Mouse (Mus musculus) CH12.LX (cell line): ENCODE results near the gene Cox19.

Experiments used
- BHLHE40 ChIP-seq: IDR thresholded peaks from 2 replicates; pipeline ENCODE4 v1.6.1; 2011; ENCODE audit warnings: mild to moderate bottlenecking, low read depth, low read length, improper control_type of control experiment
- CTCF ChIP-seq, 2 experiments: IDR thresholded peaks in 1 of 2; conservative IDR thresholded peaks in 1 of 2; 2 replicates each; pipeline ENCODE4 v1.5.1; 2011 to 2012; ENCODE audit warnings: low read depth in 2 of 2, low read length in 2 of 2, improper control_type of control experiment in 1 of 2, inconsistent platforms in 1 of 2, mild to moderate bottlenecking in 1 of 2, moderate library complexity in 1 of 2
- GABPA ChIP-seq: IDR thresholded peaks from 2 replicates; pipeline ENCODE4 v1.6.1; 2012; ENCODE audit warnings: low read depth, low read length, improper control_type of control experiment, inconsistent platforms; ENCODE audit not compliant: insufficient replicate concordance
- JUND ChIP-seq: conservative IDR thresholded peaks from 2 replicates; pipeline ENCODE4 v1.6.1; 2011; ENCODE audit warnings: low read depth, low read length, improper control_type of control experiment
- MAFK ChIP-seq: IDR thresholded peaks from 2 replicates; pipeline ENCODE4 v1.6.1; 2011; ENCODE audit warnings: low read length, improper control_type of control experiment; ENCODE audit not compliant: insufficient replicate concordance
- MAX ChIP-seq: IDR thresholded peaks from 2 replicates; pipeline ENCODE4 v1.6.1; 2011; ENCODE audit warnings: low read length, improper control_type of control experiment
- MAZ ChIP-seq: IDR thresholded peaks from 2 replicates; pipeline ENCODE4 v1.6.1; 2012; ENCODE audit warnings: low read depth, mild to moderate bottlenecking, inconsistent platforms, low read length, improper control_type of control experiment, moderate library complexity
- POLR2A ChIP-seq: IDR thresholded peaks from 2 replicates; pipeline ENCODE4 v1.6.1; 2011; ENCODE audit warnings: low read depth, mild to moderate bottlenecking, improper control_type of control experiment, low read length
- RAD21 ChIP-seq: IDR thresholded peaks from 2 replicates; pipeline ENCODE4 v1.6.1; 2011; ENCODE audit warnings: low read depth, mild to moderate bottlenecking, low read length, improper control_type of control experiment, moderate library complexity
- TCF12 ChIP-seq: IDR thresholded peaks from 2 replicates; pipeline ENCODE4 v1.6.1; 2014; ENCODE audit warnings: low read depth, mild to moderate bottlenecking, inconsistent platforms, low read length, improper control_type of control experiment
- ZC3H11A ChIP-seq: IDR thresholded peaks from 2 replicates; pipeline ENCODE4 v1.6.1; 2012; ENCODE audit warnings: low read depth, mild to moderate bottlenecking, inconsistent platforms, low read length, improper control_type of control experiment
- ZKSCAN1 ChIP-seq: IDR thresholded peaks from 2 replicates; pipeline ENCODE4 v1.6.1; 2012; ENCODE audit warnings: low read depth, inconsistent platforms, low read length, improper control_type of control experiment, borderline replicate concordance
- ZNF384 ChIP-seq: IDR thresholded peaks from 2 replicates; pipeline ENCODE4 v1.6.1; 2012; ENCODE audit warnings: low read depth, low read length, improper control_type of control experiment, inconsistent platforms

GRCm38 (mm10) chr5:139320424-139320823 lies 30.8 kb downstream of the Cox19 start:
- TF ChIP-seq TCF12 (no peak), ZNF384 (no peak), ZKSCAN1 (no peak), GABPA (no peak), ZC3H11A (no peak), BHLHE40 (peak; percentile 64; the same call in 1 of the 2 replicates), CTCF (conservative IDR thresholded peaks at IDR 0.05 in 1 of 2, IDR thresholded peaks at IDR 0.05 in 1 of 2; ENCODE audit: low read depth in 2 of 2, low read length in 2 of 2) (no peak), JUND (no peak), MAFK (no peak), POLR2A (no peak), RAD21 (no peak), MAZ (no peak), MAX (peak; percentile 78)
